Mouse (Mus musculus) common myeloid progenitor, adult 5-6 weeks (primary cell): ENCODE results near the gene Rab4a. TPM values are rescaled to one million over a fixed set of nuclear protein-coding genes. Genes with fewer than 3 reads are reported as not detected.
A peak's percentile ranks its signal among the peaks of the same experiment; 100 is the strongest.

Experiments
- ATAC-seq: replicated peaks from 2 replicates; pipeline ENCODE4 v1.8.0; 2016; ENCODE audit warnings: low read depth, mild to moderate bottlenecking, moderate TSS enrichment, inconsistent platforms; ENCODE audit not compliant: poor library complexity, severe bottlenecking
- total RNA-seq: library from RNA; stranded (forward); fragments of 200-1000, 187-1606 nt; gene quantifications from 2 replicates; pipeline ENCODE4 v1.2.3, GENCODE M21; 2017

The Rab4a gene
- 12.5 and 15.9 TPM in 2 replicates for total RNA-seq

DNA sequence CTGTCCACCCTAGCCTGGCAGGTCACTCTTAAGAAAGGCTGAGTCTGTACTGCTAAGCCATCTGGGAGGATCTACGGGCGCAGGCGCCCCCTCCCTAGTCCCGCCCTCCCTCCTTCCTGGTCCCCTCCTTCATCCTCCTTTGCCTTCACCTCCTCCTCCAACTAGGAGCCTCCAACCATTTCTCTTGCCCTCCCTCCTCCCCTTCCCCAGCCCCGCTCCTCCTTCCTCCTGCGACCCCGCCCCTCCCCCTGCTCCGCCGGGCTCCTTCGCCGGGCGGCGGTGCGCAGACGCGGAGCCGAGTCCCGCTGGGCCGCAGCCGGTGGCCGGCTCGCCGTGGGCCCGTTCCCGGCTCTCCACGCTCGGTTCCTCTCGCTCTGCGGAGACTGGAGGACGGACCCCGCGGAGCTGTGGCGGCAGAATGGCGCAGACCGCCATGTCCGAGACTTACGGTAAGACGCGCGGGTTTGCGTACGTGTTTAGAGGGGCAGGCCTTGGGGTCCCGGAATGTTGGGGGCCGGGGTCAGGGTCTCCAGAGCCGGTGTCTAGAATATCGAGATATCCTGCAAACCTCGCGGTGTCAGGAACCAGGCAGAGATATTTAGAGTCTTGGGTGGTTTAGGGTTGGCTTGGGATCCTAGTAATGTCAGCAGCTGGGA, at the start of gene Rab4a:
Rab4a (plus strand) TSS at position 268 of the 656 bp plus-strand sequence.
- peak; percentile 60 for ATAC-seq

DNA sequence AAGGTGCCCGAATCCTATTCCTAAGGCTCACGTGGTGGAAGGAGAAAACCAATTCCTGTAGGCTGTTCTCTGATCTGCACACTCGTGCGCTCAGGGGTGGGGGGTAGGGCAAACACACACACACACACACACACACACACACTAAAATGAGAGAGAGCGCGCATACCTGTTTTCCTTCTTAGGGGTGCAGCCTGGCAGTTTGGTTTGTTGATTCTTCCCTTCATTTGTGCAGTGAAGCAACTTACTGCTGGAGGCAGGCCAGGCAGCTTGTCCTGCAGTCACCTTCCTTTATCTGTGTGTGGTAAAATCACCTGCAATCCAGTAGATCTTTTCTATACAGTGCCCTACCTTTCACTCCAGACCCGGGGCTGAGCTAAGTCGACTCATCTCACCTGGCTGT, 48.9 kb upstream of the Rab4a start:
- ATAC-seq = no peak

DNA sequence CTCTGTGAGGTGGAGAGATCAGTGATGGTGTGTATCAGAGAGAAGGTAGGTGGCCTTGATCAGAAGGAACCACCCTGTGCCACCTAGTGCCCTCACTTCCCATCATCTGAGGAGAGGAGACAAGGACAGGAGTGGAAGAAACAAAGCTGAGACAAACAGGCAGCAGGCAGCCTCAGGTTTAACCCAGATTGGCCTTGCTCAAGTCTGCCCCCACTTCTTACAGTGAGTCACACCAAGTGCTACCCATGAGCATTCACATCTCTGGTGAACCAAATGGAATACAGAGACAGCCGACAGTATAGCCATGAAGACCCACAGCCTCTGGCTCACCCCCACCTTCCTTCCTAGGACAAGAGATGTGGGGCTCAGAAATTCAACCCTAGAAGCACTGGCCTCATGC, 46.9 kb upstream of the Rab4a start:
- ATAC-seq = no peak

DNA sequence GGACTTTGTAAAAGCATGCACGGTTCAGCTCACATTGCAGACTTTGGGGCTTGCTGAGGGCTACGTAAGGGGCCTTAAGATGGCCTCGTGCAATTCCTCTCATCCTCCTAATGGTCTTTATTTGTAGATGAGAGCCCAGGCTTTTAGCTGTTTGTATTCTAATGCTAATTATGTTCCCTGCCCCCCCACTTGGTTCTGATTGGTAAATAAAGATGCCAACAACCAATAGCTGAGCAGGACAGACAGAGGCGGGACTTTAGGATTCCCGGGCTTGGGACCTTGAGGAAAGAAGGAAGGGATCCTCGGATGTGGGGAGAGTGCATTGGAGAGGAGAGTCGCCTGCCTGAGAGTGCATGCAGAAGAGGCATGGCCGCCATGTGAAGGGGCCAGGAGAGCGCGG, 45.9 kb upstream of the Rab4a start:
- ATAC-seq = no peak

DNA sequence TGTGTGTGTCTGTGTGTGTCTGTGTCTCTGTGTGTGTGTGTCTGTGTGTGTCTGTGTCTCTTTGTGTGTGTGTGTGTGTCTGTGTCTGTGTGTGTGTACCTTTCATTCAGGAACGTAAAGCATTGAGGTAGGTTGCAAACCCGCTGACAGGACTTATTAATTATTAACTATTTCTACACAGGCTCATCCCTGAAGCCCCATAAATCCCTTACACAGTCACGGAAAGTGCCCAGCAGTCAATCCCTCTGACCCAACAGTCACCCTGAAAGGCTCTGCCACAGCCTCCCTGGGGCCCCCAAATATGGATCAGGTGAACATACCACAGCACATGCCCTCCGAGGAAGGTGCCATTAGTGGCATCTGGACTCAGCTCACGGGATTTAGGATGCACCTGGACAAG, 45.2 kb upstream of the Rab4a start:
- ATAC-seq = no peak

DNA sequence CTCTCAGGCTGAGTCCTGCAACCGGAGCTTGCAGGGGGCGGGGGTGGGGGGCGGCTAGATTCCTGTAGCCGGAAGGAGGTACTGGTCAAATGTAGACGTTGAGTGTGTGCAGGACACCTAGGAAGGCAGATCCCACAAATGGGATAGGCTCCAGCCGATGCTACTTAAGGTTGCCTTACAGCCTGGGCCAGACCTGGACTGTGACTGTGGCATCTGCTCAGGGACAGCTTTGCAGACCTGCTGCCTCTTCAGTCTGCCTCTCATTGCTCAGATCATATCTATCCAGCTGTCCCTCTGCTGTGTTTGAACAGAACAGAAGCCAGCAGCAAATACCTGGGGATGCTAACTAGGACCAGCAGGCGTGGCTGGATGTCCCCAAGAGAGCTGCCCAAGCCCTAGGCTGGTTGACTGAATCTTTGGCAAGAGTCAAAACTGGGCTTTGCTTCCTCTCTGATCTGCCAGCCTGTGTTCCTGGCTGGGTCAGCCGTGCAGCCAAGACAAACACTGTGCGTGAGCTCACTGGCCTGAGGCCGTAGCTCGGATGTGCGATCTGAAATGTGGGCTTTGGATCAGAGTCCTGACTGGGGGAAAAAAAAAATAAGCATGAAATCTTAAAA, 44.4 kb upstream of the Rab4a start:
- no peak for ATAC-seq

DNA sequence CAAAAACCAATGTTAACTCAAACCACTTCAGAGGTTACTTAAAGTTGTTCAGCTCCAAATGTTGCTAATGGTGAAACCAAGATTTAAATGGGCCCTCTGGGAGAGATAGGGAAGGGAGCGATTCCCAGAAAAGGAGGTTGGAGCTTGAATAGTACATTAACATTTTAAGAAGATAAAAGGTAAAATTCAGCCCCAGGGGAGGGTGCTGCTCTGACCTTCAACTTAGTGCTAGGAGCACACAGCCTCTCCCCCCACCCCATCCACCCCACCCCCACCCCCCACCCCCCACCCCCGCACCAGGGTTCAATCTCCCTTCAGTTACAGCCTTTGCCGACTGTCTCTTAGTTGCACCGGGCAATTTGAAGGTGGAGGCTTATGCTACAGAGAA, 43.9 kb upstream of the Rab4a start:
- ATAC-seq = no peak

DNA sequence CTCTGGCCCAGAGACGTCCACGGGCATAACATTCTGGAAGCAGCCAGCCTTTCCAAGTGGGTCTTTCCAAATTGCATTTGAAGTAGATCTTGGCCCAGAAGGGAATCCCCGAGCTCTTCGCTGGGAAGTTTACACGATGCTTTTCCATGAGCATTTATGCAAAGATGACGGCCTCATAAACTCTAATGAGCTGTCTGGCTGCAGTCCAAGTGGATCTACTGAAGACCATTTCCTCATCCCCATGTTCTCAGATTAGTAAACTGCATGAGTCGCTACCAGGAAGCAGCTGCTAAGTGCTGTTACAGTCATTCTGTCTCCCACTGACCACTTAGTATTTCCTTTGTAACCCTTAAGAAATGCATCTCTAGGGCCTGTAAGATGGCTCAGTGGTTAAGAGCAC, 42.4 kb upstream of the Rab4a start:
- peak; percentile 29; the same call in 1 of the 2 replicates for ATAC-seq

DNA sequence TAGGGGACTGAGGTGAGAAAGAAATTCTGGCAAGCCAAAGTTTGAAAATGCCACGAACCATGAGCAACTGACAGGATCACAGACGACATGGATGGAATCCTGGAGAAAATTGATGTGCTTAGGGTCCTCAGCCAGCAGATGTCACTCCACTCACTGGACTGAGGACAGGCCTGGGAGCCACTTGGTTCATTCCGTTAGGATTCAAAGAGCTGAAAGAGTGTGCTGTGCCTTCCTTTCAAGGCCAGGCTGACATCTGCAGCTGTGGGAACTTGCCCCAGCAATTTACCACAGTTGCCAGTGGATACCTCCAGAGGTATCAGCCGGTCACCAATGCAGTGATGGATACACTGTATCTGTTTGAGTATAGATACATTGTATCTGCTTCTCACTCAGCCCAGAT, 41.1 kb upstream of the Rab4a start:
- ATAC-seq = no peak

DNA sequence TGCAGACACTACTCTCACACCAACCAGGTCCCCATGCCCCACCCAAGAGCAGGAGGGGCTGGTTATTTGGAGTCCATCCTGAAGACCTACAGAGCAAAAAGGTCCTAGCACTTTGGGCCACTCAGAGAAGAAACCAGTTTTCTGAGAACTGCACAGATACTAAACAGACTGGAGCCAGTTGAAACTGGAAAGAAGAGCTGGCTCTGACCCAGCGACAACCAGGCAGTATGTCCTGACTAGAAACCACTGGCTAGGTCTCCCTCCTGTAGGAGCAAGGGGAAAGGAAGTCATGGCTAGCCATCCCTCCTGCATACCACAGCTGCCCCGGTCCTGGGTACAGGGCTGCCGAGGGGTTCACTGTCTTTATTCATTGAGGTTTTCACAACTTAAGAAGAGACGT, 39.3 kb upstream of the Rab4a start:
- ATAC-seq = no peak

DNA sequence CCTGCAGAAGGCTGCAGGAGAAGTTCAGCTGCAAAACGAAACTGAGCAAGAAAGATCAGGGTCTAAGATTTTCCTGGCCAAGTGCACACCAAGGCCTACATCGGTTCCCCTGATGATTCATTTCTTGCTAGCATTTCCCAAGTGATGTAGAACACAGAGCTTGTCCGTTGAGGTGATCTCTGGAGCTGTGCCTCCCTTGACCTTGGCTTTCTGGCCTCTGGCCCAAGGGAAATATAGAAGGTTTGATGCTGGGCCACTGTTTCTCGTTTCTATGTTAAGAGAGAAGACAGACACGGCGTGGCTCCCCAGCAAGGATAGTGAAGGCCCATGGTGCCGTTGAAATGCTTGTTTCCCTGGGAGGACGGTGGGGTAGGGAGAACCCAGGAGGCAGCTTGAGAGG, 37.9 kb upstream of the Rab4a start:
- no peak for ATAC-seq

DNA sequence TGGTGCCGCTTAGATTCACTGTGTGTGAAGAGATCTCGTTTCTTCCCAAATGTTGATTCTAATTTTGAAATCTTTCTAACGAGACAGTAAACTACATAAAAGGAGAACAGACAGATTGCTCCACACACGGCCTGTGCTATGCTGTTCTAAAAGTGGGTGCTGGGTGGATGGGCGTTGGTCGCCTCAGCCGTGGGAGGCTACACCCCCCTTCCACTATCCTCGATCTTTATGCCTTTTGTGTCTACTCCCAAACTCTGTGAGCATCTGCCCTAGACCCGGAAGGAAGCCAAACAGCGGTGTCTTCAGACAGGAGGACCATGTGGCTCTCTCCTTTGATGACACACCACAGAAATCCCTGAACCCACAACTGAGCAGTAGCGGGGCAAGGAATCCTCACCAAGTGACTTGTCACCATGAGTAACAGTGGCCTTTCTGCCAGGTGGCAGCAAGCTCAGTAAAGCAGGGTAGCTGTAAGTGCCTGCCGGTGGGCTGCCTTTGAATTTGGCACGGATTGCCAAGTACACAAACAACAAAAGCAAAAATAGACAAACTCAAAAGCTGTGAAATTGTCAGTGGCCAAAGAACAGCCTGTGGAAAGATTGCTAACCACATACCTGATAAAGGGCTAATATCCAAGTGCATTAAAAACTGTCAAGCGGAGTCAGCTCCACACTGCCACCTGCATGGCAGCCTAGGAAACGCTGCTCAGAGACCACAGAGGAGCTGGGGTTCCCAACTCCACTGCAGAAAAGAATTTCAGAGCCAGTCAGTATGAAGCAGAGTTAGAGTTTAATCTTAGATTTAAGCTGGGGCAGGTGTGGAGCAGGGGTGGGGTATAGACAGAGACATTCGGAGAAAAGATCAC, 37.1 kb upstream of the Rab4a start:
- peak; percentile 96 for ATAC-seq

DNA sequence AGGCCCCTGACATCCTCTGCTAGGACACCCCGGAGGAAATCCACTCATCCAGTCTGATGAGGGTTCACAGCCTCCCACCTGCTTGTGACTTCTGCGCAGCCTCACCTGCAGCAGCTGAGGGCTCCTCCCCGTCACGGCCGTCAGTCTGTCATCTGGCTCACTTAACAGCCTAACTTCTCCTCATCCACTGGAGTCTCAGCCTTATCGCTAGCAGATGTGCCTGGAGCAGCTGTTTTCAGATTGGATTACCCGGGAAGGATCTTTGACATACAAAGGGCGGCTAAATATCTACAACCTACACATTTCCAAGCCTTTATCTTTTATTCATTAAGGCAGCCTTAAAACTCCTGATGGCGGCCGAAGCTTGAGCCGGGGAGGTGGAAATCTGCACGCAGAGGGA, 32.3 kb upstream of the Rab4a start:
- ATAC-seq = no peak

DNA sequence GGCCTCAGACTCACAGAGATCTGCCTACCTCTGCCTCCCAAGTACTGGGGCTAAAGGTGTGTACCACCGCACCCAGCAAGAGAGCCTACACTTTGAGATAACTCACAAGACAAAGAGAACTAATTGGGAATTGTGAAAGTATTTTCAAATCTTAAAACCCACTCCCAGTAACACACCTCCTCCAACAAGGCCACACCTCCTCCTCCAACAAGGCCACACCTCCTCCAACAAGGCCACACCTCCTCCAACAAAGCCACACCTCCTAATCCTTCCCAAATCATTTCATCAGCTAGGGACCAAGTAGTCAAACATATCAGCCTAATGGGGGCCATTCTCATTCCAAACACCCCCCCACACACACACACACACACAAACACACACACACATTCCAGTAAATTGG, 31.3 kb upstream of the Rab4a start:
- ATAC-seq = no peak

DNA sequence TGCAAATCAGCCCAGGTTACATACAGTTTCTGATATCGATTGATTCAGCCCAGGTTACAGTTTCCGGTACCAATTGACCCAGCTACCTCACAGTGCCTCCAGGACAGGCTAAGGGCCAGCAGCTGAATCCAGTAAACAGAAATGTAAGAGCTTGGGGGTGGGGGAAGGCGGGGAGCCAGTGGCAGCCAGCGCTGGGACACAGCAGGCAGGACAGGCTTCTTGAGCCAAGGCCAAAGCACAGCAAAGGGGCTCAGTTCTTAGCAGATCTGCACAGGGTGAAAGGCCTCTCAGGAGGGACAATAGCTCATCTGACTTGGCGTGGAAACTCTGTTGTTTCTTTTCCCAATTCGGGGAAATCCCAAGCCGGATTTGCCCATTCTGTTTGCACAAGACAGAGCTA, 28.5 kb upstream of the Rab4a start:
- no peak for ATAC-seq

DNA sequence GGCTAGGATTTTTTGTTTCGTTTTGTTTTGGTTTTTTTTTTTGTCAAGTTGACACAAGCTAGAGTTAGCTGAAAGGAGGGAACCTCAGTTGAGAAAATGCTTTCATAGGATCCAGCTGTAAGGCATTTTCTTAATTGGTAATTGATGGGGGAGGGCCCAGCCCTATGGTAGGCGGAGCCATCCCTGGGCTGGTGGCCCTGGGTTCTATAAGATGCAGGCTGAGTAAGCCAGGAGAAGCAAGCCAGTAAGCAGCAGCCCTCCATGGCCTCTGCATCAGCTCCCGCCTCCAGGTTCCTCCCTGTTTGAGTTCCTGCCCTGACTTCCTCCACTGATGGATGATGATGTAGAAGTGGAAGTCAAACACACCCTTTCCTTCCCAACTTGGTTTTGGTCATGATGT, 25.3 kb upstream of the Rab4a start:
- ATAC-seq = no peak

DNA sequence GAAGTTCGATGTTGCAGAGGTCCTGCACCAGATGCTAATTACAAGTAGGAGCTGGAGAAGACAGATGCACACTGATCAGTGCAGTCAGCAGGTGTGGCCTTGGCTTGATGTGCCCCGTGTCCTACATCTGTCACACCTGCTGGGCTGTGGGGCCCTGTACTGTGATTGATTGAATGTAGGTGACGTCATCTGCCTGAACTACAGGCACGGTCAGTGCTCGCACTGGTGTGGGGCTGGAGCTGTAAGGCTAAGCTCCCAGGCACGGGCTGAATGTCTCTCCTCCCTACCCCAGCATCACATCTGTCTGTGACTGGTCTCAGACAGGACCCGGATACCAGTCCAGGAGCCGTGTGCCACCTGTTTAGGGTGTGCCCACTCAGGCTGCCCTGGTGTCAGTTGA, 24.5 kb upstream of the Rab4a start:
- ATAC-seq = no peak

DNA sequence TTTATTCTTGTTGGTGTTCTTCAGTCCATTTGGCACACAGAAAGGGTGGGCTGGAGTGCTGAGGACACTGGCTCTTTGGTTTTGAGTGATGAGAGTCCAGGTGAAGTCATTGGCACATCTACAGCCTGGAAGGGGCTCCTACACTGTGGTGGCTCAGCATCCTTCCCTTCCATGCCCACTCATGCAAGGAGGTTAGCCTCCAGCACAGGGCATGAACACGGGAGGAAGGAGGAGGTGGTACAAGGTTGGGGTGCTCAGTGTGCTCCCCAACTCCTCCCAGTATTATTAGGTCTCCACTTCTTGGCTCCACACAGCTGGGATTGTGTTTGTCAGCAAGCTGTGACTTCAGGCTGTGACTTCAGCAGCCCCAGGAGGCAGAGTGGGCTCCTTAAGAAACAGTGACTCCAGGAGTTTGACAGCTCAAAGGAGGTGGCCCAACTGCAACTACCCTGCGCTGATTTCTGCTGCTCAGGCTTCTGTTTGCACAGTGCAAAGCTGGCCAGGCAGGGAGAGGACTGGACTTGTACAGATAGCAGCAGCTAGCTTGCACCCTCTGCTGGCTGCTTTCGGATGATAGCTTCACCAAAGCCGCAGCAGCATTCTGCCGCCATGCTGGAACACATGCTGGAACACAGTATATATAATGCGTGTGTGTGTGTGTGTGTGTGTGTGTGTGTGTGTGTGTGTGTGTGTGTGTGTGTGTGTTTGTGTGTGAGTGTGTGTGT, 22.1 kb upstream of the Rab4a start:
- peak; percentile 95 for ATAC-seq

DNA sequence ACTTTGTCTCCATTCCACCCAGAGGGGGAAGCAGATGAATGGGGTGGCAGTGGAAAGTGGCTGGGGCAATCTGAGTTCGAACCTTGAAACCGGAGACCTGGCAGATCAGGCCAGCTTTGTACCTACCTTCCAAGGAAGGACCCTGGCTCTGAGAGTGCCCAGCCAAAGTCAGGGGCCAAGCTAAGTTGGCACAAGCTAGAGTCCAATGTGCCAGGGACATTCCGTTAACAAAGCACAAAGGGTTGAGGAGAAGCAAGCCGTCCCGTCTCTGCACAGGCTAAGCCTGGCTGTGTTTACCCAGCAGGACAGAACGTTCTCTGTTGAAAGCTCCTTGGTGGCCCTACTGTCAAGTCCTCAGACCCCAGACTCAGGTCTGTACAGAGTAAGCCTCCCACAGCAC, 19.6 kb upstream of the Rab4a start:
- no peak for ATAC-seq

DNA sequence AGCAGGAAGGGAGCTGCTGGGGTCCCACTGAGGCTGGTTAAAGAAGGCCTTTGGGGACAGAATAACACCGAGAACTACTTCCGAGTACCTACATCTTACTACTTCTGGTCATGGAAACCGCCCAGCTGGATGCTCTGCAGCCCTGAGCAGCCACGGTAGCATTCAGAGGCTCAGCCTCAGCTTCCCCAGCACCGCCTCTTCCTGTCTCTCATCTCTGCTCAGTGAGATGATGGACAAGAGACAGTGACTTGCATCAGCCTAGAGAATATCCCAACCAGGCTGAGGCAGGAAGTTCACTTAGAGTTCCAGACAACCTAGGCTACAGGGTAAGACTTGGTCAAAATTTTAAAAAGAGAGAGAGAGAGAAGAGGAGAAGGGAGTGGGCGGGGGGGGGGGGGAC, 19.1 kb upstream of the Rab4a start:
- ATAC-seq = no peak
